Mouse (Mus musculus) embryonic facial prominence, embryonic 15.5 days (tissue): ENCODE measurements at regions not wholly inside any gene's neighbourhood (a gene's known extent, or its start where the extent isn't known, plus 50 kb on each side); places are given as distances from the start of the nearest gene placed in this dataset.

Experiments
- ATAC-seq: fragments of 200-750 bp; cut with Nextera tagmentation; 2 replicates; pipeline ENCODE4 v1.8.0; 2017; ENCODE audit warnings: low read depth, moderate TSS enrichment; ENCODE audit not compliant: insufficient number of reproducible peaks, low FRiP score, low TSS enrichment
- H3K27ac ChIP-seq: fragments of 300-500 bp; sonication (generic); replicated peaks from 2 replicates; pipeline ENCODE4 v1.5.1; 2015; ENCODE audit warnings: mild to moderate bottlenecking, inconsistent platforms
- H3K27me3 ChIP-seq: fragments of 300-500 bp; sonication (generic); 2 replicates; pipeline ENCODE4 v1.6.1; 2015; ENCODE audit warnings: inconsistent platforms
- H3K36me3 ChIP-seq: fragments of 300-500 bp; sonication (generic); 2 replicates; pipeline ENCODE4 v1.6.1; 2015; ENCODE audit warnings: mild to moderate bottlenecking, inconsistent platforms
- H3K4me1 ChIP-seq: fragments of 300-500 bp; sonication (generic); 2 replicates; pipeline ENCODE4 v1.6.1; 2015; ENCODE audit warnings: inconsistent platforms
- H3K4me2 ChIP-seq: fragments of 300-500 bp; sonication (generic); replicated peaks from 2 replicates; pipeline ENCODE4 v1.6.1; 2015; ENCODE audit warnings: mild to moderate bottlenecking, inconsistent platforms
- H3K4me3 ChIP-seq: fragments of 300-500 bp; sonication (generic); replicated peaks from 2 replicates; pipeline ENCODE4 v1.5.1; 2015; ENCODE audit warnings: mild to moderate bottlenecking, inconsistent platforms
- H3K9ac ChIP-seq: fragments of 300-500 bp; sonication (generic); 2 replicates; pipeline ENCODE4 v1.6.1; 2015; ENCODE audit warnings: inconsistent platforms
- H3K9me3 ChIP-seq: fragments of 300-500 bp; sonication (generic); replicated peaks from 2 replicates; pipeline ENCODE4 v1.6.1; 2016; ENCODE audit warnings: inconsistent platforms
- WGBS: fragments of 180-500 bp; shearing (Covaris S2); methylation state at CpG from one replicate; pipeline ENCODE4 v1.1.7; 2015; 5-methylcytosine and 5-hydroxymethylcytosine counted together

DNA sequence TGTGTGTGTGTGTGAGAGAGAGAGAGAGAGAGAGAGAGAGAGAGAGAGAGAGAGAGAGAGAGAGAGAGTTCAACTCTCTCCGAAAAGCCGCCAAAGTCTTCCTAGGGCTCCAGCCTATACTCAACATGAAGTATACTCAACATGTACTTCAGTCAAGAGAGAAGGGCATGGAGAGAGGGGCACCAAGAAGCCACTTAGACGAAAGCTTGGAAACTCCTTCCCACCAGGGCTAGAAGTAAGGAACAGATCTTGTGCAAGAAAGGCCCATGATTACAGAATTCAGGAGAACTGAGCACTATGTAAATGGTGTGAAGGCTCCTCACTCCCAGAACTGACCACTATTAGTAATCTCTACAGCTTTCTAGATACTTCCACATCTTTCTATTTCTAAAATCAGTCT is 467.4 kb upstream of the Hs6st1 start:
- no peaks in the 10 kb centered on the region for H3K9me3 ChIP-seq
- 90% methylated on average over 3 of the region's 3 CpGs for WGBS
- H3K9ac ChIP-seq: no peak overlapping the region
- no peak overlapping the region for H3K4me3 ChIP-seq
- H3K36me3 ChIP-seq: no peaks in the 10 kb centered on the region
- H3K4me1 ChIP-seq: no peaks in the 10 kb centered on the region
- H3K27me3 ChIP-seq: no peaks in the 10 kb centered on the region
- H3K27ac ChIP-seq: no peak overlapping the region
- ATAC-seq: no peak
- no peak overlapping the region for H3K4me2 ChIP-seq

DNA sequence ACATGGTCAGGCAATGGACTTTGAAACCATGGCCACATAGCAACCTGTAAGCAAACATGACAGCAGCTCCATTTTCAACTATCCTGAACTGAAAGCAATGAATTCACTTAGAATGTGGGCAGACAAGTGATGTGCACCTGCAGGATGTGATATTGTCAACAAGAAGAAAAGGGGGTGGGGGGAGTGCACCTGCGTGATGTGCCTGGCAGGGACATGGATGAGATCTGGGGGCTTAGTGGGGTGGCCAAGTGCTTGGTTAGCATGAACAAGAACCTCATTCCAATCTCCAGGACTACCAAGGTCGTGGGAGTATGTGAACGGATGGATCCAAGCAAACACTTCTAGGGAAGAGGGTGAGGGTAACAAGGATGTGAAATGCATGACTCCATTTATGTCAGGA is 453.1 kb upstream of the Hs6st1 start:
- 76% methylated on average over 3 of the region's 3 CpGs for WGBS
- H3K9ac ChIP-seq: no peak overlapping the region
- H3K4me1 ChIP-seq: no peaks in the 10 kb centered on the region
- ATAC-seq: no peak
- H3K4me2 ChIP-seq: no peak overlapping the region
- H3K4me3 ChIP-seq: no peak overlapping the region
- no peaks in the 10 kb centered on the region for H3K27me3 ChIP-seq
- H3K27ac ChIP-seq: no peak overlapping the region
- no peaks in the 10 kb centered on the region for H3K9me3 ChIP-seq
- H3K36me3 ChIP-seq: no peaks in the 10 kb centered on the region

- H3K36me3 ChIP-seq: no peaks in the 10 kb centered on the region
- no peak overlapping the region for H3K4me3 ChIP-seq
- no peak overlapping the region for H3K9ac ChIP-seq
- WGBS: 74% methylated on average over 4 of the region's 4 CpGs
- no peaks in the 10 kb centered on the region for H3K27me3 ChIP-seq
- H3K27ac ChIP-seq: no peak overlapping the region
- H3K9me3 ChIP-seq: no peaks in the 10 kb centered on the region
- no peak for ATAC-seq
- H3K4me1 ChIP-seq: no peaks in the 10 kb centered on the region
- no peak overlapping the region for H3K4me2 ChIP-seq
Measured at GRCm38 (mm10) chr1:35619476-35619875, 448.7 kb upstream of the Hs6st1 start.

DNA sequence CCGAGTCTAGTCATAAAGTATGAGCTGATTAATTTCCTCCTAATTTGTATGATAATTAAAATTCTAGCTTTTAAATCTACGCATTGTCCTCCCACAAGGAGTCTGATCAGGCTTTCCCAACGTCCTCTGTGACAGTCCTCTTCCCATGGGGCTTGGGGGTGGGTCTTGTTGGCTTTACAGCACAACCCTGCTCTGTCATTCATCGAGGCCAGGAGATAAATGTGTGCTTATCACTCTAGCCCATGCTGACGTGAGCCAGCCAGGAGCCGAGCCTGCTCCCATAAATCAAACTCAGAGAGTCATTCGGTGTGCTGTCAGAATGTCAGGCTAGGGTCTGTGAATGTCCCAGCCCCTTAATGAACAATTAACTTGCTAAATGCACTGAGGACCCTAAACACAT is 425.6 kb upstream of the Hs6st1 start:
- no peak overlapping the region for H3K27ac ChIP-seq
- 65% methylated on average over 7 of the region's 7 CpGs for WGBS
- H3K4me2 ChIP-seq: no peak overlapping the region
- ATAC-seq: no peak
- H3K36me3 ChIP-seq: no peaks in the 10 kb centered on the region
- no peaks in the 10 kb centered on the region for H3K9me3 ChIP-seq
- no peaks in the 10 kb centered on the region for H3K27me3 ChIP-seq
- H3K4me3 ChIP-seq: no peak overlapping the region
- no peak overlapping the region for H3K9ac ChIP-seq
- no peaks in the 10 kb centered on the region for H3K4me1 ChIP-seq

GRCm38 (mm10) chr1:35653119-35653956 is 414.9 kb upstream of the Hs6st1 start:
- Histone ChIP-seq H3K4me3 (no peak overlapping the region), H3K4me2 (no peak overlapping the region), H3K36me3 (no peaks in the 10 kb centered on the region), H3K27ac (no peak overlapping the region), H3K9ac (no peak overlapping the region), H3K4me1 (peaks cover 3% of the 10 kb centered on the region; the same call in 1 of the 2 replicates), H3K27me3 (no peaks in the 10 kb centered on the region), H3K9me3 (no peaks in the 10 kb centered on the region)
- no peak for ATAC-seq
- WGBS: 69% methylated on average over 13 of the region's 13 CpGs

- Histone ChIP-seq H3K4me2 (no peak overlapping the region), H3K27ac (no peak overlapping the region), H3K4me3 (no peak overlapping the region), H3K36me3 (no peaks in the 10 kb centered on the region), H3K9ac (no peak overlapping the region), H3K27me3 (no peaks in the 10 kb centered on the region), H3K9me3 (no peaks in the 10 kb centered on the region), H3K4me1 (no peaks in the 10 kb centered on the region)
- WGBS: 80% methylated on average over 4 of the region's 4 CpGs
- no peak for ATAC-seq
Measured at GRCm38 (mm10) chr1:35663006-35663405, 405.2 kb upstream of the Hs6st1 start.

GRCm38 (mm10) chr1:35673524-35673923 is 394.7 kb upstream of the Hs6st1 start:
- ATAC-seq: no peak
- no peak overlapping the region for H3K4me3 ChIP-seq
- H3K9ac ChIP-seq: no peak overlapping the region
- H3K9me3 ChIP-seq: no peaks in the 10 kb centered on the region
- no peaks in the 10 kb centered on the region for H3K27me3 ChIP-seq
- H3K4me1 ChIP-seq: no peaks in the 10 kb centered on the region
- WGBS: 87% methylated on average over 4 of the region's 4 CpGs
- H3K27ac ChIP-seq: no peak overlapping the region
- H3K4me2 ChIP-seq: no peak overlapping the region
- H3K36me3 ChIP-seq: no peaks in the 10 kb centered on the region

DNA sequence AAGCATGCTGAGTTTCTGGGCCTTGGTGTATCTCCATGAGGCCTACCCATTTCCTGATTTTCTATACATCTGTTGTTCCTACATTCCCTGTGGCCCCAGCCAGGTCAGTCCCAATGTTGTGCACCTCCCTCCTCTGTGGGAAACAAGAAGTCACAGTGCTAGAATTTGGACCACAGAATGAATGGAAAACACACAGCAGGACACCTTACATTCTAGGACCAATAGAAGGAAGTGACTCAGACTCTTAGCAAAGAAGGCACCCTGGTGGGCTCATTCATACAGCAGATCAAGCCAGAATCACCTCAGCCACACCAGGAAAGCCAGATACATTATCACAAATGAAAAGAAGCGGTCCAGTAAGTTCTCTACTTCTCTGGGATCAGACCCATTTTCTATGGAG is 394.2 kb upstream of the Hs6st1 start:
- WGBS: 89% methylated on average over 1 of the region's 1 CpGs
- no peak overlapping the region for H3K27ac ChIP-seq
- no peak overlapping the region for H3K9ac ChIP-seq
- no peaks in the 10 kb centered on the region for H3K4me1 ChIP-seq
- H3K36me3 ChIP-seq: no peaks in the 10 kb centered on the region
- H3K9me3 ChIP-seq: no peaks in the 10 kb centered on the region
- H3K4me3 ChIP-seq: no peak overlapping the region
- ATAC-seq: no peak
- no peak overlapping the region for H3K4me2 ChIP-seq
- no peaks in the 10 kb centered on the region for H3K27me3 ChIP-seq

DNA sequence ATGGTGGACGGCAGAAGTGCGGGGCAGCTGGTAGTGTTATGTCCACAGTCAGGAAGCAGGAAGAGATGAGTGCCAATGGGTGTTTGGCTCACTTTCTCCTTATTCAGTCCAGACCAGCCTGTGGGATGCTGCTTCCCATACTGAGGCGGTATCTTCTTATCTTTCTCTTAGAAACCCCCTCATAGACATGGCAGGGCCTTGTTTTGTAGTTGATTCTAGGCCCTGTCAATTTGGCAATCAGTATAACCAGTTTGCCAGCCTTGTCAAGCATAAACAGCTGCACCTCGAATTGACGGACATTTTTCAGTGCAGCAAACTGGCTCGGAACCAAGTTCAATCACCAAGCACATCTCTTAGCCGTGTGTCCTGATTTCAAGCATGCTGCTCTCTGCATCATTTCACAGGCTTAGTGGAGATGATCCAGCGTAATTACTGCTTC is 385.7 kb upstream of the Hs6st1 start:
- ATAC-seq: no peak
- Histone ChIP-seq H3K36me3 (no peaks in the 10 kb centered on the region), H3K9ac (no peak overlapping the region), H3K4me2 (no peak overlapping the region), H3K4me3 (no peak overlapping the region), H3K27me3 (no peaks in the 10 kb centered on the region), H3K4me1 (no peaks in the 10 kb centered on the region), H3K9me3 (no peaks in the 10 kb centered on the region), H3K27ac (no peak overlapping the region)
- WGBS: 66% methylated on average over 8 of the region's 8 CpGs

DNA sequence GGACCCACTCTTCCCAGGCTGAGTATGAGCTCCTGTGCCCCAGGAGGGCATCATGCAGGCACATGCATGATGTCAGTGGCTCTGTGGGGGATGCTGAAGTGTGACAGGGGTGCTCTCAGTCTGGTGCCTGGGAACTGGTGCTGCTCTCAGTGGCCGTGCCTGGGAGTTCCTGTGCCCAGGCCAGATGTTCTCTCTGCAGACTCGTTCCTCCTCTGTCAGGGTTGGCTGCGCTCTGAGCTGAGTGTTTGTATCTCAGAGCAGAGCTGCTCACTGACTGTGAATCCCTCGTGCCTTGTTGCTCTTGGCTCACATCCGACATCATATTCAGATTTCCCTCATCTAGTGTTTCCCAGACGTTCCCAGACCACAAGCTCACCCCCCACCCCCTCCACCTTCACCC is 382.5 kb upstream of the Hs6st1 start:
- peak; percentile 39 for ATAC-seq
- H3K36me3 ChIP-seq: no peaks in the 10 kb centered on the region
- no peaks in the 10 kb centered on the region for H3K4me1 ChIP-seq
- 27% methylated on average over 6 of the region's 6 CpGs for WGBS
- H3K4me3 ChIP-seq: no peak overlapping the region
- H3K27me3 ChIP-seq: no peaks in the 10 kb centered on the region
- H3K9ac ChIP-seq: no peak overlapping the region
- H3K27ac ChIP-seq: no peak overlapping the region
- H3K4me2 ChIP-seq: no peak overlapping the region
- H3K9me3 ChIP-seq: no peaks in the 10 kb centered on the region

DNA sequence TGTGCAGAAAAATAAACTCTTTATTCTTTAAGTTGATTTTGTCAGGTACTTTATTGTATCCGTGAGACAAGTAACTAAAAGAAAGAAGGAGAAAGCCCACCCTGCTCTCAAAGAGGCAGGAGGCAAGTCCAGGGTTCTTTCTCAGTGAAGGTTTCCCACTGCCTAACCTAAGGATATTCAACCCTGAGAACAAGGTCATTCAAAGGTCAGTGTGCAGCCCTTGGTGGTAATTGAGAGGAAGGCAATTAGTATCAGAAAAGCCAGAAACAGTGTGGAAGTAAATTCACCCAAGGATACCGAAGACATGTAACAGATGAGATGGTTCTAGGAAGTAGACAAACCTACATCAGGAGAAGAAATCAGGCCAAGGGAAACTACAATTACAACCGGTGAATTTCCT is 373.9 kb upstream of the Hs6st1 start:
- H3K27me3 ChIP-seq: no peaks in the 10 kb centered on the region
- H3K4me2 ChIP-seq: no peak overlapping the region
- H3K27ac ChIP-seq: no peak overlapping the region
- no peak for ATAC-seq
- no peak overlapping the region for H3K9ac ChIP-seq
- 38% methylated on average over 3 of the region's 3 CpGs for WGBS
- 0 out of 2 replicates have a peak, but pooled peaks cover 5% of the 10 kb centered on the region for H3K4me1 ChIP-seq
- no peaks in the 10 kb centered on the region for H3K9me3 ChIP-seq
- H3K36me3 ChIP-seq: no peaks in the 10 kb centered on the region
- no peak overlapping the region for H3K4me3 ChIP-seq
